Mouse (Mus musculus): ENCODE results near the gene Tifab.

- TF ChIP-seq CTCF (IDR thresholded peaks at IDR 0.05; ENCODE audit: low read depth, low read length), result no peak
- no peak for TF ChIP-seq POLR2A (IDR thresholded peaks at IDR 0.05; ENCODE audit: extremely low read depth, insufficient read depth, low read length)
Observed at GRCm38 (mm10) chr13:56172901-56173545, 5.7 kb downstream of the Tifab start.

Measured in liver, adult 2 months (tissue).